Mouse (Mus musculus) cerebellum, postnatal 4 days (tissue): Measurements from ENCODE around the gene Gm7903.
"Not testable (repeated sequence)": the region's sequence is repeated elsewhere in the genome, so short reads cannot be mapped to it uniquely, and the experiment has no call there.

Experiments
- DNase-seq, 2 experiments: peaks; one replicate each; pipeline ENCODE4 v3.0.0; 2022; ENCODE audit warnings: low spot score in 2 of 2, mixed read lengths in 1 of 2

Gm7903 gene

DNA sequence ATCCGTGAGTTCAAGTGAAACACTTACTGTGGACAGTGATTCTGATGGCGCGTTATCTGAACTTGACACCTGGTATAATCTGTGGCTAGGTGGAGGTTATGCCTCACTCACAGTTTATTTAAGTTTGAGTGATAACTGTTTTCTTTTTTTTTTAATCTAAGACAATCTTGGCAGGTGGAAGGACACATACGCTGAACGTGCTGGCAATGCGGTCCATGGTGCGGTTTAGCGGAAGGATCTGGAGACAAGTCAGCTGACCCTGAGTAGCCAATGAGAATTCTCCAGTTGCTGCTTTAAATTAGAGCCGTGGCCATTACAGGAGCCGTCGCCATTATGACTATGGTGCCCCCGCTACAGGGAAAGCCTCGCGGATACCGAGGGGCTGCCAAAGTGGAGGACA is at the start of gene Gm7903:
TSS of gene Gm7903 (plus strand) at position 301 of the 400 bp plus-strand sequence.
- DNase-seq: not testable (repeated sequence)

DNA sequence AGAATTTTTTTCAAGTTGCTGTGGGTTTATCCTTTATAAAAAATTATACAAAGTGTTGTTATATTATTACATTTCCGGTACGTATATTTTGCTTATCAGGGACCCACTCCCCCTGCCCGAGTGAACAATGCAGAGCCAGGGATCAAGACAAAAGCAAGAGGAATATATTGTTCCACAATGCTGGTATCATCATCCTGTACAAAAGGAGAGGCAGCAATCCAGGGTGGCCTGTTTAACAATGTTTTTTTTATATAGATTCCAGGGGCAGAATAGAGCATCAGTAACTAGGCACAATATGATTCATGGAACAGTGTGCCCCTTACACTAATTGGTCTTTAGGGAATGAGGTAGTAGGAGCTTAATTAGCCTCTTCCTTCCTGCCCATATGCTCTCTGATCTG is 30.1 kb upstream of the Gm7903 start:
- DNase-seq: not testable (repeated sequence)

DNA sequence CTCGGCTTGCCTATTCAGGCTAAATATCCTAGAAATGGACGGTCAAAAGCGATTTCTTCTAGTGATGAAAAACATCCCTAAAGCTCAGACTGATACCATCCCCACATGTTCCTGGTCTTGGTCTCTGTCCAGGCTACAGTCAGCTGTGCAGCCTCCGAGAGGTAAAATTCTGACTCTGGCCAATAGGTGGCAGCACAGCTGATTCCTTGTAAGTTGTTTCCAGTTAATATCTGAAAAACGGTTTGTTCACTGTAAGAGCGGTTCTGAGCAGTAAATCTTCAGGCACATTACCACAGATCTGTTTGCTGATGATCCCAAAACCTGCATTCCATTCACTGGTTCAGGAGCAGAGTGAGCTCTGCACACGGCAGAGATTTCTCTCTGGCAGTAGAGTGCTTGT is 12.4 kb upstream of the Gm7903 start:
- peak in 1 of 2 experiments; percentile 0 for DNase-seq

DNA sequence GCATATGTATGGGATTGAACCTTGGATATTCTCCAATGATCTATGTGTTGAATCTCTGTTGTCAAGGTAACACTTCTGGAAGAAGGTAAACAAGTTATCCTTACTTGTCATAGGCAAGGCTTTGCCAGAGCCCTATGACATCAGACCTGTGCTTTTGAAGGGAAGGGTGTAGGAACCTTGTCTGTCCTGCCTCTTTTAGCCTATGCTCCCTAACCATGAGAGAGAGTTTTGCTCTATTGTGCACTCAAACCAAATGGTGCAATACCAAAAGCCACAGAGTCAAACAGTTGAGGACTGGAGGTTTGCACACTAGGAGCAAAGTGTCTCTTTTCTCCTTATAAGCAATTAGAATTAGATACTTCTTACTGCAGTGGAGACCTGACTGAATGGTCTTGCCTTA is 11.8 kb upstream of the Gm7903 start:
- not testable (repeated sequence) for DNase-seq

DNA sequence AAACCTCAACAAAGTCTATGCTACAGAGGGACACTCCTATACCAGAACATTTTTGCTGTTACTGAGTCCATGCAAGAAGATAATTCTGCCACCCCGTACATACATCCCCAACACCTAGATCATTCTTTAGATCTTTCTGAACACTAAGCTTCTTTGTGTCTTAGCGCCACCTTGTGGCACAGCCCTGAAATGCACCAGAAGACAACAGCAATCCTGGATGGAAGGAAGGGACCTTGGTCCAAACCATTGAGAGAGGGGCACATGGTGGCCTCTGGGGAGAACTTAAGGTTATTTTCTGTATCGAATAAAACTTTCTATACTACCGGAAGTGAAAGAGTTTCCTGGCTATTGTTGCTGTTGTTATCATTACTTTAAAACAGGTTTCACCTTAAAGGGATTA is 11.2 kb upstream of the Gm7903 start:
- not testable (repeated sequence) for DNase-seq

DNA sequence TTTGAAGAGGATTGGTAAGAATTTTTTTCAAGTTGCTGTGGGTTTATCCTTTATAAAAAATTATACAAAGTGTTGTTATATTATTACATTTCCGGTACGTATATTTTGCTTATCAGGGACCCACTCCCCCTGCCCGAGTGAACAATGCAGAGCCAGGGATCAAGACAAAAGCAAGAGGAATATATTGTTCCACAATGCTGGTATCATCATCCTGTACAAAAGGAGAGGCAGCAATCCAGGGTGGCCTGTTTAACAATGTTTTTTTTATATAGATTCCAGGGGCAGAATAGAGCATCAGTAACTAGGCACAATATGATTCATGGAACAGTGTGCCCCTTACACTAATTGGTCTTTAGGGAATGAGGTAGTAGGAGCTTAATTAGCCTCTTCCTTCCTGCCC is 30.5 kb downstream of the Gm7903 start:
- not testable (repeated sequence) for DNase-seq

DNA sequence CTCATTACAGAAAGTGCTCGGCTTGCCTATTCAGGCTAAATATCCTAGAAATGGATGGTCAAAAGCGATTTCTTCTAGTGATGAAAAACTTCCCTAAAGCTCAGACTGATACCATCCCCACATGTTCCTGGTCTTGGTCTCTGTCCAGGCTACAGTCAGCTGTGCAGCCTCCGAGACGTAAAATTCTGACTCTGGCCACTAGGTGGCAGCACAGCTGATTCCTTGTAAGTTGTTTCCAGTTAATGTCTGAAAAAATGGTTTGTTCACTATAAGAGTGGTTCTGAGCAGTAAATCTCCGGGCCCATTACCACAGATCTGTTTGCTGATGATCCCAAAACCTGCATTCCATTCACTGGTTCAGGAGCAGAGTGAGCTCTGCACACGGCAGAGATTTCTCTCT is 48.3 kb downstream of the Gm7903 start:
- not testable (repeated sequence) for DNase-seq

DNA sequence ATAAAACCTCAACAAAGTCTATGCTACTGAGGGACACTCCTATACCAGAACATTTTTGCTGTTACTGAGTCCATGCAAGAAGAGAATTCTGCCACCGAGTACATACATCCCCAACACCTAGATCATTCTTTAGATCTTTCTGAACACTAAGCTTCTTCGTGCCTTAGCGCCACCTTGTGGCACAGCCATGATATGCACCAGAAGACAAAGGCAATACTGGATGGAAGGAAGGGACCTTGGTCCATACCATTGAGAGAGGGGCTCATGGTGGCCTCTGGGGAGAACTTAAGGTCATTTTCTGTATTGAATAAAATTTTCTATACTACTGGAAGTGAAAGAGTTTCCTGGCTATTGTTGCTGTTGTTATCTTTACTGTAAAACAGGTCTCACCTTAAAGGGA is 49.5 kb downstream of the Gm7903 start:
- not testable (repeated sequence) for DNase-seq
